Mouse (Mus musculus): ENCODE results near the gene Acbd5. TPM values are rescaled to one million over a fixed set of nuclear protein-coding genes. Genes with fewer than 3 reads are reported as not detected.

The Acbd5 gene
- total RNA-seq, 2 experiments from 2014 or later: 22.1 to 24.2 TPM

DNA sequence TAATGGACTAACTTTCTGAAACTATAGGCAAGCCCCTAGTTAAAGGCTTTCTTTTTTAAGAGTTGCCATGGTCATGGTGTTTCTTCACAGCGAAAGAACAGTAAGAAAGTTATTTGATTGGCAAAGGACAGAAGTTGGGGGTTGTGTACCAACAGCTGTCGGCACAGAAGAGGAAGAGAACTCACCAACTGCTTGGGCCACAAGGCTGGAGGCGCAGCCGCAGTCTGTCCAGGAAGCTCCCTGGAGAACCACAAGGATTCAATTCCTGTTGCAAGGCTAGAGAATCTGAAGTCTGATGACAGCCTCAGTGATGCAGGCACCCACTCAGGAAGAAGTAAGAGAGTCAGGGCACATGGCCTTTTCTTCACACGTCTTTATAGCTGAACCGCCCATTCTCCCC is 15.4 kb upstream of the Acbd5 start:
- intact Hi-C loops (cut with DNase I): no loop called here
- no peak for DNase-seq

DNA sequence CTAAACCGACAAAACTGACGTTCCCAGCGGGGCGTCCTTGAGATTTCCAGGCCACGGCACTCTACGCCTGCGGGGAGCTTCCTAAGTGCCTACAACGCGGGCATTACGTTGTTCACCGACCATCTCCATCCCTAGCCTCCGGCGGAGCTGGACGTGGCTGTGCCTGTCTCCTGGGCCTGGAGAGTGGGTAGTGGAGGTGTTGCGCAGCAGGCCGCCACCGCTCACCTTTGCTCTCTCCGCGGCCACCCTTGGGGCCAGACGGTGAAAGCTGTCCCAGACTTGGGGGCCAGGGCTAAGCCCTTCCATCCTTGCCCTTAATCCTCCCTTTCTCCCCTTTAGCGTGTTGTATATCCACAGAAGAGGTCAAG is 387 bp downstream of the Acbd5 start:
- intact Hi-C loops (cut with DNase I): loop anchor here (1.0 to 10.0 kb wide), 3 partner anchors 28 to 172 kb away; partner anchors contain the start of genes Abi1, Mastl and Yme1l1
- peak in 1 of 2 experiments; percentile 27 for DNase-seq

DNA sequence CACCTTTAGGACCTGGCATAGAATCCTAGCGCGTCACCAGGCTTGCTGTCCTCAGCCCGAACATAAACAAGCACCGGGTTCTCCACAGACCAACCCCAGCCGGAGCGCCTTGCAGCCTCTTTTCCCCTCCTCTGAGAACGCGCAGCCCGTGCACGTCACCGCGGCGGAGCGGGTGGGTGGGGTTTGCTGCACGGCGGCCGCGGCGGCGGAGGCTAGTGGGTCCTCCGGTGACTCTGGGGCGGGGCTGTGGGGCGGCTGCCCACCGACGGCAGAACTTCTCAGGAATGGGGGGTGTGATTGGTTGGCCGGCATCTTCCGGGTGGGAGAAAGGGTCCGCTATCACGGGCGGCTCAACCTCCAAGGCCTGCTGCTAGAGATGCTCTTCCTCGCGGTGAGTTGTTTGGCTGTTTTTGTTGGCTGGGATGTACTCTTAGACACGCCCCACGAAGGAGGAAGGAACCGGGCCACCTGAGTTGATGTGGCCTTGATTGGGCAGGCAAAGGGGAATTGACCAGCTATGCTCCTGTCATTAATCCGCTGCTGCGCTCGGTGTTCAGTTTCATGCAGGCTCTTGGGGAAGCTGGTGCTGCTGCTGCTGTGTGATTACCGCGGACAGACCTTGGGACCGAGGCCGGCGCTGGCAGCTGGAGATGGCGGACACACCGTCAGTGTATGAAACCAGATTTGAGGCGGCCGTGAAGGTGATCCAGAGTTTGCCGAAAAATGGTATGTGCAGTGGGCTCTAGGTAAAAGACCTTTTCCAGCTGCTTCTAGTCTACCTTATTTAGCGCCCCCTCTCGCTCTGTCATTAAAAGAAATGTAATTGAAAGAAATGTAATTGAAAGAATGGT is 1.2 kb downstream of the Acbd5 start:
- peak; percentile 89 to 93 for DNase-seq
- intact Hi-C loops (cut with DNase I): loop anchor here (1.0 to 10.0 kb wide), 3 partner anchors 29 to 172 kb away; partner anchors contain the start of genes Abi1, Mastl and Yme1l1

DNA sequence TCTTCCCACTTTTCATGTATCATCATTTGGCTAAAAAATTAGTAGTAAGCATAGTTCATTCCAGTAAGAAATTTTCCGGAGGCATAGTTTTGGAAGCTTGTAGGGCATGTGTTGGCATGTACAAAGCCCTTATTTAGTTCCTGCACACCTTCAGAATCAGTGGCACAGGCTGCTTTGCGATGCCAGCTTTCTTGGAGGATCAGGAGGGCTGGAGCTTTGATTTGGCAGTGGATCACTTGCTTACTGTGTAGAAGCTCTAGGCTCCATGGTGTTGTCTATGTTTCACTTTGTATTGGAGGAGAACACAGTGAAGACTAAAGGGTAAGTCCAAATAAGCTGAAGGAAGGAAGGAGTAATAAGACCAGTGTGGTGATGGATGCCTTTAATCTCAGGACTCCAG is 2.5 kb downstream of the Acbd5 start:
- intact Hi-C loops (cut with DNase I): no loop called here
- DNase-seq: no peak

DNA sequence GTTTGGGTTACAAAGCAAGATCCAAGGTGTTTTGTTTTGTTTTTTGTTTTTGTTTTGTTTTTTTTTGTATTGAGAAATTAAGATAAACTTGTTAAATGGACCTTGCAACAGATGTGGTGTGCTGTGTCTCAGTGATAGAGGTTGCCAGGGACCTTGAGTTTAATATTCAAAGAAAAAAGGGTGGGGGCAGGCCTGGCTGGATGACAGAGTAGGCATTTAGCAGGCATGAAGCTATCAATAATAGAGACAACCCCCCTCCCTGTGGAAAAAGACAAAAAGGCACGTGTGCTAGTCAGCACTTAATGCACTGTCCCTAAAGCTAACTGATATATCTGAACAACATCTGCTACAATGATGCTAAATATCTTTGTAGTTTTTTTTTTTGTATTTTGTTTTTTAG is 3.4 kb downstream of the Acbd5 start:
- intact Hi-C loops (cut with DNase I): no loop called here

DNA sequence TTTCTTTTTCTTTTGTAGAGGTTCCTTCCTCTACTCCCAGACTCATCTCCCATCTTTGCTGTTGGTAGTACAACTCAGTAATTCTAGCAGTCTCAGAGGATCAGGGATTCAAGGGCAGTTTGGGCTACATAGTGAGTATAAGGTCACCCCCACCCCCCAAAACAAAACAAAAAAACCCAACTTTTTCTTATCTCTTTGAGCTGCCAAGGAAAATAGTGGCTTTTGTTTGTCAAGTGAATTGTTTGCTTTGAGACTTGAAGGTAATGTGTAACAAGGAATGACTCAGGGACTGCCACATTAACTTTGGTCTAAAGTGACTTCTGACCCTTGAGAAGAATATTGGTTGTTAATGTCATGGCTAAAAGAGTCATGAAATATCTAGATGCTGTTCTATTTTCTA is 7.9 kb downstream of the Acbd5 start:
- intact Hi-C loops (cut with DNase I): no loop called here
- DNase-seq: no peak

More for the DNA sequence above, 3.4 kb downstream of the Acbd5 start:
- no peak for DNase-seq

DNA sequence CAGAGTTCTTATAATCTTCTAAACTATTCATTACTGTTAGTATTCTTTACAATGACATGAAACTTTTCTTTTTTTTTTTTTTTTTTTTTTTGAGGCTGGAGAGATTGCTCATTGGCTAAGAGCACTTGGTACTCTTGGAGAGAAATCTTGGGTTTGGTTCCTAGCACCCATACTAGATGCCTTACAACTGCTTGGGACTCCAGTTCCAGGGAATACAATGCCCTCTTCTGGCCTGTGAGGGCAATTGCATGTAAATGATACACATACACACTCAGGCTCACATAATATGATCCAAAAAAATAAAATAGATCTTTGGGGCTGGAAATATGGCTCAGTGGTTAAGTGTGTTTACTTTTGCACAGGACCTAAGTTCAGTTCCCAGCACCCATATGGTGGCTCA is 8.8 kb downstream of the Acbd5 start:
- intact Hi-C loops (cut with DNase I): no loop called here
- DNase-seq: no peak

DNA sequence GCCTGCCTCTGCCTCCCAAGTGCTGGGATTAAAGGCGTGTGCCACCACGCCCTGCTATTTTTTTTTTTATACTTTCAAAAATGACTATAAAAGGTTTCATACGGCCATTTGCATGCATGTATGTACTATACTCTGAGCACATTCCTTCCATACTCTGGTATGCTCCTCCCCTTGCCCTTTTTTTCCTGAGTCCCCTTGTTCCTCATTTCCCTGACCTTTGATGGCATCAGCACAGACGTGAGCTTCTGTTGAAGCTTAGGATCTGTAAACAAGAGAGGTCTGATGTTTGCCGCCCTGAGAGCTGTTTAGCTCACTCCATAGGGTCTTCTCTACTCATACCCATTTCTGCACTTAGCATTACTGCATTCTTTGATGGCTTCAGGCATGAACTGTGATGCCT is 9.7 kb downstream of the Acbd5 start:
- intact Hi-C loops (cut with DNase I): no loop called here

DNA sequence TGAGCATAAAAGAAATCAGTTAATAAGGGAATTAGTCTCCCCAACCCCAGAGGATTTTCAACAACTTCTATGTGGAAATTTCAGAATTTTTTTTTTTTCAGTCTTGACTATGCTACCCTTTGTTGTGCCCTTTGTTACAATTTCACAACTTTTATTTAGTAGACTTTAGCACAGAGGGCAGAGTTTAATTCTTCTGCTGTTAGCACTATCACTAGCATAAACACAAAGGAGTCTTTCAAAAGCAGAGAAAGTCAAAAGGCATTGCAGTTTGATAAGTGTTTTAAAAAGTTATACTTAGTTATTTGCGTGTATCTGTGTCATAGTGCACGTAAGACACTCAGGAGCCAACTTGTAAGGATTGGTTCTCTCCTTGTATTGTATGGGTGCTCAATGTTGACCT is 10.6 kb downstream of the Acbd5 start:
- no peak for DNase-seq

More for the DNA sequence above, 9.7 kb downstream of the Acbd5 start:
- DNase-seq: no peak

DNA sequence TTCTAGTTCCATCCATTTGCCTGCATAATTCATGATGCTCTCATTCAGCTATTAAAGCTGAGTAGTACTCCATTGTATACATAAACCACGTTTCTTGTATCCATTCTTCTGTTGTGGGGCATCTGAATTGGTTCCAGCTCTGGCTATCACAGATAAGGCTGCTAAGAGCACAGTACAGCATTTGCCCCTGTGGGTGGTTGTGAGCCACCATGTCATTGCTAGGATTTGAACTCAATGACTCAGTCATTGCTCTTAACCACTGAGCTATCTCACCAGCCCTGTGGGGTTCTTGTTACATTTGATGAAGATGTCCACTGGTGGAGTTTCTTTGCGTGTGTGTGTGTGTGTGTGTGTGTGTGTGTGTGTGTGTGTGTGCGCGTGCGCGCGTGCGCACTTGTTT is 16.6 kb downstream of the Acbd5 start:
- intact Hi-C loops (cut with DNase I): loop anchor here (10.0 kb wide), 1 partner anchor 160 kb away; no protein-coding TSS in a partner anchor
- no peak for DNase-seq

More for the DNA sequence above, 10.6 kb downstream of the Acbd5 start:
- intact Hi-C loops (cut with DNase I): no loop called here

DNA sequence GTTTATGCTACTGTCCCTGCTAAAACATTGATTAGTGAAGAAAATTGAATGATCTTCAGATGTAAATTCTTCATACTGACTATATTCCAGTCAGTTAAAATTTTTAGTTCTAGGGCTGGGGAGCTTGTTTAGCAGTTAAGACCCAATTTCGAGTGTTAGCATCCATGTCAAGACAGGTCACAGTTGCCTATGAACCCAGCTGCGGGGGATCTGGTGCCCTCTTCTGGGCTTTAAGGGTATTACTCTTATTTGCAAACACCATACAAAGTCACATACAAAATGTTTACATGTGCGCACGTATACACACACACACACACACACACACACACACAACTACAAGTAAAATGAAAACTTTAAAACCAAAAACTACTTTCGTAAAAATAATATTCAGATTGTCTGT is 24.2 kb downstream of the Acbd5 start:
- DNase-seq: no peak

DNA sequence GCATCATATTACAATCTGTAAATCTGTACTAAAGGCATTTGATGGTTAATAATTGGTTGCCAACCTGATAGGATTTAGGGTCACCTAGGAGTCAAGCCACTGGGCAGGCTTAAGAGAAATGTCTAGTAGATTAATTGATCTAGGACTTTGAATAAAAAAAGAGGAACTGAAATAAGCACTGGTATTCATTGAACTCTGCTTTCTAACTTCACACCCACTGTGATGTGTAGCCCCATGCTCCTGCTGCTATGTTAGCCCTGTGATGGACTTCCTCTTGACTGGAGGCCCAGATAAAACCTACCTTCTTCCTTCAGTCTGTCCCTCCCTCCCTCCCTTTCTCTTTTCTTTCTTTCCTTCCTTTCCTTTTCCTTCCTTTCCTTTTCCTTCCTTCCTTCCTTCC is 29.1 kb downstream of the Acbd5 start:
- intact Hi-C loops (cut with DNase I): no loop called here
- no peak for DNase-seq

More for the DNA sequence above, 24.2 kb downstream of the Acbd5 start:
- intact Hi-C loops (cut with DNase I): no loop called here

DNA sequence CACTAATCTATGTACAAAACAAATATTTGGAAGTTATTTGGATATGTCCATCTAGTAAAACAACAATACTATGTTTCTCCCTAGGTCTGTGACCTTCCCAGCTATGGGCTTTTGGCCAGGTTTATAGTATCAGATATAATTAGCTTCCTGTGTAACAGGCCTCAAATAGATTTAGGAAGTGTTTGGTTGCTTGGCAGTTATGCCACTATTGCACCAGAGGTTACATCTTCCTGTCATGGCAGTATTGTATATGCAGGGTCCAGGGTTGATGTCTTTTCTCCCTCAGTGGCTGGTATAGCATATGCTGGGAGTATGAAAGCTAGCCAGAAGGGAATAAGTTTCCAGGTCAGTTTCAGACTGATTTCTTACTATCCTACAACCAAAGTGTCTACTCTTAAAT is 34.3 kb downstream of the Acbd5 start:
- intact Hi-C loops (cut with DNase I): no loop called here
- DNase-seq: no peak

DNA sequence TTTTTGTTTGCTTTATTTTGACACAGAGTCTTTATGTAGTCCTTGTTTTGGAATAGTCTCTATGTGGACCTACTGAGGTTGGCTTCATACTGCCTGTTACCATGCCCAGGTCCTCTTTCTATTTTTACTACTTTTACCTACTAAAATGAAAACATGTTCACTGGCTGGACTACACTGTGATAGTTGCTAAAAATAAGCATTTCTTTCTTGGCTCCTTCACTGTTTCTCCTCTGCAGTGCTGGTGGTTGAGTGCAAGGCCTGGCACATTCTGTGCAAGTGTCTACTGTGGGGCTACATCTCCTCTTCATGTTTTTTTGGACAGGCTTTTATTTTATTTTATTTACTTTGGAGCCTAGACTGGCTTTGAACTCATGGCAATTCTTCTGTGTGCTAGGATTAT is 51.6 kb downstream of the Acbd5 start:
- DNase-seq: no peak
- intact Hi-C loops (cut with DNase I): loop anchor here (5.0 kb wide), 1 partner anchor 38 kb away; the partner anchor contains the start of genes Mastl and Yme1l1

DNA sequence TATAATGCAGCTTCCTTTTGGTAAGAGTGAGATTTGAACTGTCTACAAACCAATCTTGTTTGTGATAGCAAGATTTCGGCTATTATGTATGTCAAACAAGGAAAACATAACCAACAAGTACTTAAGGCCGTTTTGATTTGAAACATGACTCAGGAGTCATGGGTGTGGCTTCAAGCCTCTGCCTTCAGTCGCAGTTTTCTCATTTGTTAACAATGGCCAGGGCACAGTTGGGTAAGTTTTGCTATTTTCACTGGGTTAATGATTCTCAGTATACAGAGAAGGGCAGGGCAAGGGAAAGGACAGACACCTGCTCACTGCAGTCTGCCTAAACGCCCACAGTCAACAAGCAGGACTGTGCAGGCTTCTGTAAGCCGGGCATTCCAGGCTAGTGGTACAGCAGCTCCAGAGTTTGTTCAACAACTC is 87.2 kb downstream of the Acbd5 start:
- DNase-seq: no peak
- intact Hi-C loops (cut with DNase I): loop anchor here (5.0 to 10.0 kb wide), 2 partner anchors 38 to 90 kb away; partner anchors contain the start of gene Acbd5

DNA sequence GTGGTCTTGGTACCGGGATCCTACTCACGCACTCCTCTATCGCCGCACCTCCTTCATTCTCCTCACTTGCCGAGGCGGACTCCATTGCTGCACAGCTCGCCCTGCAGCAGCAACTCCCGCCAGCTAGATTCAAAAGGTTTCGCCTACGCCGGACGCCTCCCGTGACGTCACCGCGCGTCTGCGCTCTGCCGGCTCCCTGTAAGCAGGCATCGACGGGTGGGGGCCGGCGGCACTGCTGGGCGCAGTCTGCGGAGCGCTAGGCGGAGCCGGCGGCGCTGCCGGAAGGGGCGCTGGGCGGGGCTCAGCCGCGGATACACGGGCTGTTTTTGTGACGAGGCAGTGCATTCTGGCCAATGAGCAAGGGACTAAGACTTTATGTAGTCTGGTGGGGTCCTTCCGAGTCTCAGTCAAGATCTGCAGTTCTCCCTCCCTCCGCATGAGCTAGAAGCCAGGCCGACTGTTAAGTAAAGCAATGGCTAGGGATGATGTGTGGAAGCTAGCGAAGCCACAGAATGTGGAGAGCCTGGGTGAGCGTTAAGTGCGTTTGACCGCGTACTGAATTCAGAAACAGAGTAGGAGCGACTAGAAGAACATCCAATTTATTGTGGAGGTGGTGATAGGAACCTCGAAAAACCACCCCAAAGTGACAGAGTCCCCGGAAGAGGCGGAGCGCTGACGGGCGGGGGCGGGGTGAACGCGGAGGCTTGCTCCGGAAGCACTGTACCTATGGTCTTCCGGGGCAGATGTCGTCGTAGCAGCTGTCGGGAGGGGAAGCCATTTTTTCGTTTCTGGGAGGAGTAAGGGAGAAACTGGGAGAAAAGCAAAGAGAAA is 88.0 kb downstream of the Acbd5 start, which contains the start of the genes Mastl and Yme1l1:
Mastl (minus strand) TSS at position 248 of the 831 bp plus-strand sequence.
Yme1l1 (plus strand) TSS at position 593 of the 831 bp plus-strand sequence.
- peak; percentile 89 to 96 for DNase-seq
- intact Hi-C loops (cut with DNase I): loop anchor here (1.0 to 10.0 kb wide), 3 partner anchors 39 to 261 kb away; partner anchors contain the start of genes Acbd5 and Pdss1

DNA sequence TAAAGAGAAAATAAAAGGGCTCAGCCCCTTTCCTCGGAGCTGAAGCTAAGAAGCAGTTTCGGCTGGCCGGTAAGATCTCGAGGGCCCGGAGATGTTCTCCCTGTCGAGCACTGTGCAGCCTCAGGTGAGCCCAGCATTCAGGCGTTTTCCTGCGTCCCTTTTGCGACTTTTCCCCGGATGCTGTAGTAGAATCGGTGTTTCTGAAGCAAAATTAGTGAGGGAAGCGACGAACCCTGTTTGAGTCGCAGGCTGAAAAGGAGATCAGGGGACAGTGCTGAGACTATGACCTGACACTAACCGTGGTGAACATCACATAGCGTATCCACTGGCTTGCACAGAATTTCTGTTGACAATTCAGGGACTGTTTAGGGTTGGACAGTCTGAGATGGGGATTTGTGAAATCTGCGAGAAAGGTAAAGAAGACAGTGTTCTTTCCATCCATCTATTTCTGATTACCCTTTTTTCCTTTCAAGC is 88.7 kb downstream of the Acbd5 start:
- no peak for DNase-seq
- intact Hi-C loops (cut with DNase I): loop anchor here (1.0 to 10.0 kb wide), 3 partner anchors 39 to 261 kb away; partner anchors contain the start of genes Acbd5 and Pdss1

All from gastrocnemius, postnatal 36 days (tissue).